Mouse (Mus musculus): ENCODE results near the gene Mrgpra2a.
"Not testable (repeated sequence)": the region's sequence is repeated elsewhere in the genome, so short reads cannot be mapped to it uniquely, and the experiment has no call there.

The Mrgpra2a gene

DNA sequence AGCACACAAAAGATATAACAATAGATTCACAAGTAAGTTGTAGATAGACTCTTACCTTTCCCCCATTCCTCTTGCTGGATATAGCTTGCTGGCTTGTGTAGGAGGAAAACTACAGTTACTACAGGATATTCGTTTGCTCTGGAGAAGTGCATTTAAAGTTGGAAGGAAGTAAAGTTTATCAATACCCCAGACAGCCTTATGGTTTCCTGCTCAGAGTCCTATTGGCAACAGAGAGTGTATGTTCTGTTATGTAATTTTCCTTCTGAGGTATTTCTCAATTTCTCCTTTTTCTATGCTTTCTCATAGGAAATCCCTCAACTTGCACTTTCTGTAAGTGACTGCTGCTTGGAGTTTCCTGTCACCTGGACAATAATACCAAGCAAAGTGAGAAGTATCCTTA is at the start of gene Mrgpra2a:
Mrgpra2a (minus strand) TSS at position 125 of the 400 bp plus-strand sequence.
- DNase-seq (ENCODE audit: low read depth): not testable (repeated sequence)

DNA sequence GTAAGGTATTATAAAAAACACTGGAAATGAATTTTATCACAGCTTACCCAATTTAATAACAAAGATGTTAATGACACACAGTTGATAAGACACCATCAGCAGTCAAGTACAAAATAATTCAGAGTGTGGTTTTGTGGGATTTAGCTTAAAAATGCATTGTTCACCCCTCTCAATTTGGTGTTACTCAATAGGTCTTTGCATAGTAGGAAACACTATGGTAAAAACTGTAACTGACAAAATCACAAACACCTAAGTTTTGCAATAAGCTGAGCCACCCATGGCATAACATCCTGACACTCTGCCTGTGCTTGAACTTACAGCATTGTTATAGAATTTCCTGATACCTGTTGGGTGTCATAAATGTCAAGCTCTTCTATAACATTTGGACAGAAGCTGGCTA is 39.3 kb upstream of the Mrgpra2a start:
- not testable (repeated sequence) for DNase-seq (ENCODE audit: low read depth)

DNA sequence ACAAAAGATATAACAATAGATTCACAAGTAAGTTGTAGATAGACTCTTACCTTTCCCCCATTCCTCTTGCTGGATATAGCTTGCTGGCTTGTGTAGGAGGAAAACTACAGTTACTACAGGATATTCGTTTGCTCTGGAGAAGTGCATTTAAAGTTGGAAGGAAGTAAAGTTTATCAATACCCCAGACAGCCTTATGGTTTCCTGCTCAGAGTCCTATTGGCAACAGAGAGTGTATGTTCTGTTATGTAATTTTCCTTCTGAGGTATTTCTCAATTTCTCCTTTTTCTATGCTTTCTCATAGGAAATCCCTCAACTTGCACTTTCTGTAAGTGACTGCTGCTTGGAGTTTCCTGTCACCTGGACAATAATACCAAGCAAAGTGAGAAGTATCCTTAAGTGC is 37.5 kb upstream of the Mrgpra2a start:
- not testable (repeated sequence) for DNase-seq (ENCODE audit: low read depth)

DNA sequence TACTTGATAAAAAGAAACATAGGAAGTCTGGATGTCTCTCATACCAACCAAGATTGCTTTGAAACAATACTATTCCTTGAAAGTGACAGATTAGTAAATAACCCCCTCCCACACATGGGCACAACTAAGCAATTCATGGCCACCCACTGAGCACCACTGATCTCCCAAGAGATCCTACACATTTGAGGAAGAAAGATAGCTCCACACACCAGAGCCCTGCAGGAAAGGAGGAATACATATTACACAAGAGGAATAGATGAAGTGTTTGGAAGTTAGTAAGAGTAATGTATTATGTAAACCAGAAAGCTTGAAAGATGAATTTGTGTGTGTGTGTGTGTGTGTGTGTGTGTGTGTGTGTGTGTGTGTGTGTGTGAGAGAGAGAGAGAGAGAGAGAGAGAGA is 31.2 kb upstream of the Mrgpra2a start:
- not testable (repeated sequence) for DNase-seq (ENCODE audit: low read depth)

DNA sequence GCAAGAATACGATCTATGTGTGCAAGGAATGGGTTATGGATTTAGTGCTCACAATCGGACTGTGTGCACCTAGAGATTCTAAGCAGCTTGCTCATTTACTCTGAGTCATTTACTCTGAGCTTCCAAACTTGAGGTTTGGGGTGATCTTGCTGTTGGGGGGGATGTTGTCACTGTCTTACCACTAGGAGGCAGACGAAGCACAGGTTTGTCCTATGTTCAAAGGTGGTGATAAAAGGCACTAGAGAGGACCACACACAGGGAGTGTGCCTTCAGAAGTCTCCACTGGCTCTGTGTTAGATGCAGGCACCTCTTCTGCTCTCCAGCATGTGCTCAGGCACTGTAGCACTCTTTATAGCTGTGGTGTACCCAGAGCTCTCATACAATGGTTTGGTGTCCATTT is 22.0 kb upstream of the Mrgpra2a start:
- DNase-seq (ENCODE audit: low read depth): not testable (repeated sequence)

DNA sequence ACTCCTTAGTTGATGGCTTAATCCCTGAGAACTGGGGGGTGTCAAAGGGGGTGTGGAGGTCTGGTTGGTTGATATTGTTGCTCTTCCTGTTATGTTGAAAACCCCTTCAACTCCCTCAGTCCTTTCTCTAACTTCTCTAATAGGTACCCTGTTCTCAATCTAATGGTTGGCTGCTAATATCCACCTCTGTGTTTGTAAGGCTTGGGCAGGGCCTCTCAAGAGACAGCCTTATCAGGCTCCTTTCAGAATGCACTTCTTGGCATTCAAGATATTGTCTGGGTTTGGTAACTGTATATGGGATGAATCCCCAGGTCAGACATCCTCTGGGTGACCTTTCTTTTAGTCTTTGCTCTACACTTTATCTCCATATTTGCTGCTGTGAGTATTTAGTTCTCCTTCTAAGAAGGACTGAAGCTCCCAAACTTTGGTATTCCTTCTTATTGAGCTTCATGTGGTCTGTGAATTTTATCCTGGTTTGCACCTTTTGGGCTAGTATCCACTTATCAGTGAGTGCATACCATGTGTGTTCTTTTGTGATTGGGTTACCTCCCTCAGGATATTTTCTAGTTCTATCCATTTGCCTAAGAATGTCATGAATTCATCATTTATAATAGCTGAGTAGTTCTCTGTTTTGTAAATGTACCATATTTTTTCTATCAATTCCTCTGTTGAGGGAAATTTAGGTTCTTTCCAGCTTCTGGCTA is 13.5 kb upstream of the Mrgpra2a start:
- DNase-seq (ENCODE audit: low read depth): not testable (repeated sequence)

DNA sequence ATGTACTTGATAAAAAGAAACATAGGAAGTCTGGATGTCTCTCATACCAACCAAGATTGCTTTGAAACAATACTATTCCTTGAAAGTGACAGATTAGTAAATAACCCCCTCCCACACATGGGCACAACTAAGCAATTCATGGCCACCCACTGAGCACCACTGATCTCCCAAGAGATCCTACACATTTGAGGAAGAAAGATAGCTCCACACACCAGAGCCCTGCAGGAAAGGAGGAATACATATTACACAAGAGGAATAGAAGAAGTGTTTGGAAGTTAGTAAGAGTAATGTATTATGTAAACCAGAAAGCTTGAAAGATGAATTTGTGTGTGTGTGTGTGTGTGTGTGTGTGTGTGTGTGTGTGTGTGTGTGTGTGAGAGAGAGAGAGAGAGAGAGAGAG is 6.2 kb downstream of the Mrgpra2a start:
- DNase-seq (ENCODE audit: low read depth): not testable (repeated sequence)

DNA sequence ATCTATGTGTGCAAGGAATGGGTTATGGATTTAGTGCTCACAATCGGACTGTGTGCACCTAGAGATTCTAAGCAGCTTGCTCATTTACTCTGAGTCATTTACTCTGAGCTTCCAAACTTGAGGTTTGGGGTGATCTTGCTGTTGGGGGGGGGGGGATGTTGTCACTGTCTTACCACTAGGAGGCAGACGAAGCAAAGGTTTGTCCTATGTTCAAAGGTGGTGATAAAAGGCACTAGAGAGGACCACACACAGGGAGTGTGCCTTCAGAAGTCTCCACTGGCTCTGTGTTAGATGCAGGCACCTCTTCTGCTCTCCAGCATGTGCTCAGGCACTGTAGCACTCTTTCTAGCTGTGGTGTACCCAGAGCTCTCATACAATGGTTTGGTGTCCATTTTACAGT is 15.5 kb downstream of the Mrgpra2a start:
- not testable (repeated sequence) for DNase-seq (ENCODE audit: low read depth)

DNA sequence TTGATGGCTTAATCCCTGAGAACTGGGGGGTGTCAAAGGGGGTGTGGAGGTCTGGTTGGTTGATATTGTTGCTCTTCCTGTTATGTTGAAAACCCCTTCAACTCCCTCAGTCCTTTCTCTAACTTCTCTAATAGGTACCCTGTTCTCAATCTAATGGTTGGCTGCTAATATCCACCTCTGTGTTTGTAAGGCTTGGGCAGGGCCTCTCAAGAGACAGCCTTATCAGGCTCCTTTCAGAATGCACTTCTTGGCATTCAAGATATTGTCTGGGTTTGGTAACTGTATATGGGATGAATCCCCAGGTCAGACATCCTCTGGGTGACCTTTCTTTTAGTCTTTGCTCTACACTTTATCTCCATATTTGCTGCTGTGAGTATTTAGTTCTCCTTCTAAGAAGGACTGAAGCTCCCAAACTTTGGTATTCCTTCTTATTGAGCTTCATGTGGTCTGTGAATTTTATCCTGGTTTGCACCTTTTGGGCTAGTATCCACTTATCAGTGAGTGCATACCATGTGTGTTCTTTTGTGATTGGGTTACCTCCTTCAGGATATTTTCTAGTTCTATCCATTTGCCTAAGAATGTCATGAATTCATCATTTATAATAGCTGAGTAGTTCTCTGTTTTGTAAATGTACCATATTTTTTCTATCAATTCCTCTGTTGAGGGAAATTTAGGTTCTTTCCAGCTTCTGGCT is 24.0 kb downstream of the Mrgpra2a start:
- not testable (repeated sequence) for DNase-seq (ENCODE audit: low read depth)

DNA sequence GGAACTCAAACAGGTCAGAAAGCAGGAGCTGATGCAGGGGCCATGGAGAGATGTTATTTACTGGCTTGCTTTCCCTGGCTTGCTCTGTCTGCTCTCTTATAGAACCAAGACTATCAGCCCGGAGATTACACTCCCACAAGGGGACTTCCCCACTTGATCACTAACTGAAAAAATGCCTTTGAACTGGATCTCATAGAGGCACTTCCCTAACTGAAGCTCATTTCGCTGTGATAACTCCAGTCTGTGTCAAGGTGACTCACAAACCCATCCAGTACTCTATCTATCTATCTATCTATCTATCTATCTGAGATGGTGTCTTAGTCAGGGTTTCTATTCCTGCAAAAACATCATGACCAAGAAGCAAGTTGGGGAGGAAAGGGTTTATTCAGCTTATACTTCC is 41.3 kb downstream of the Mrgpra2a start:
- no peak for DNase-seq (ENCODE audit: low read depth)

DNA sequence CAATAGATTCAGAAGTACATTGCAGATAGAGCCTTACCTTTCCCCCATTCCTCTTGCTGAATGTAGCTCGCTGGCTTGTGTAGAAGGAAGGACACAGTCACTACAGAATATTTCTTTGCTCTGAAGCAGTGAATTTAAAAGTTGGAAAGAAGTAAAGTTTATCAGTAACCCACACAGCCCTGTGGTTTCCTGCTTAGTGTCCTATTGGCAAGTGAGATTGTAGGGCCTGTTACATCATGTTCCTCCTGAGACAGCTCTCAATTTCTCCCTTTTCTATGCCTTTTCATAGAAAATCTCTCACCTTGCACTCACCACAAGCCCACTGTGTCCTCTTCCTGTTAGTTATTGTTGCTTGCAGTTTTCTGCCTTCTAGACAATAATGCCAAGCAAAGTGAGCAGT is 42.4 kb downstream of the Mrgpra2a start:
- no peak for DNase-seq (ENCODE audit: low read depth)

DNA sequence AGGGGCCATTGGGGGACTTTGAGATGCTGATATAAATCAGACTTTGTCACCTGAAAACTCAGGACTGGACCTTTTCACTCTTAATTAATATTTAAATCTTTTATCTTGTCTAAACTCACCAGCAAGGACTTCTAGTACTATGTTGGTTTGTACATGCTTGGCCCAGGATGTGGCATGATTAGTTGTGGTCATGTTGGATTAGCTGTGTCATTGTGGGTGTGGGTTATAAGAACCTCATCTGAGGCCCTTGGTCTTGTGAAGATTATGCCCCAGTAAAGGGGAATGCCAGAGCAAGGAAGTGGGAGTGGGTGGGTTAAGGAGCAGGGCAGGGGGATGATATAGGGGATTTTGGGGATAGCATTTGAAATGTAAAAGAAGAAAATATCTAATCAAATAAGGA is 50.8 kb downstream of the Mrgpra2a start:
- DNase-seq (ENCODE audit: low read depth): no peak
